Mouse (Mus musculus) CH12.LX (cell line): ENCODE measurements around the gene Trip4.

Experiments used
- MYC ChIP-seq: IDR thresholded peaks from 2 replicates; pipeline ENCODE4 v1.6.1; 2011; ENCODE audit warnings: low read depth, mild to moderate bottlenecking, improper control_type of control experiment, low read length
- ZC3H11A ChIP-seq: IDR thresholded peaks from 2 replicates; pipeline ENCODE4 v1.6.1; 2012; ENCODE audit warnings: low read depth, mild to moderate bottlenecking, inconsistent platforms, low read length, improper control_type of control experiment

DNA sequence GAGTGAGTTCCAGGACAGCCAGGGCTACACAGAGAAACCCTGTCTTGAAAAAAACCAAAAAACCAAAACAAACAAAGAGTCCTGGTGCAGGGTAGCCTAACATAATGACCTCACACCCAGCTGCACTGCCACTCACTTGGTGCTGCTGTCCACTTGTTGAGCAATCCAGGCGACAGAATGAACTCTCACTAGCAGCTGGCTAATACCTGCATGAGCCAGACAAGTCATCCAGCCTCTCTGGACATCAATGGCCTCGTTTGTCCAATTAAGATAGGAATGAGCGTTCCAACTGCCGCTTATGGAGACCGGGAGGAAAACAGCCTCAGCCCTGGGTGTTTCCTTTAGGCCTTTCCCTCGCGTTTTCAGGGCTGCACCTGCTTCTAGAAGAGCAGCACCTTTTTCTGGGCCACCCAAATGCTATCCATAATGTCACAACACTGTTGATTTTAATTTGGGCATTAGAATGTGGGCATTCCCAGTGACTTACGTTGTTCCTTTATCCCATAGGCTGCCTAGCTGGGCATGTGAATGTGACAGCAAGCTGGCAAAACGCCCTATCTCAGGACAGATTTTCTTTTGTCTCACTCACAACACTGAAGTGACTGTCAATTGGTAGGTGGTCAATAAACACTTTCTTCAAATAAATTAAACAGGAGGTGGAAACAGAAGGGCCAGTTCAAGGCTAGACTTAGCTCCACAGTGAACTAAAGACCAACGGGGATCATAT, 73.8 kb downstream of the Trip4 start:
- TF ChIP-seq ZC3H11A (no peak), MYC (no peak)
